Mouse (Mus musculus) megakaryocyte-erythroid progenitor cell, adult 5-6 weeks (primary cell): ENCODE results near the gene St7l. TPM values are rescaled to one million over a fixed set of nuclear protein-coding genes. Genes with fewer than 3 reads are reported as not detected.
A peak's percentile ranks its signal among the peaks of the same experiment; 100 is the strongest.
"Not testable (repeated sequence)": the region's sequence is repeated elsewhere in the genome, so short reads cannot be mapped to it uniquely, and the experiment has no call there.

ENCODE experiments used
- ATAC-seq: replicated peaks from 2 replicates; pipeline ENCODE4 v1.8.0; 2016; ENCODE audit warnings: mild to moderate bottlenecking, inconsistent platforms; ENCODE audit not compliant: severe bottlenecking, poor library complexity, low FRiP score, low TSS enrichment
- total RNA-seq, 2 experiments: library from RNA; stranded (forward) in 1 of 2; stranded (reverse) in 1 of 2; fragments of 200-1000, 215-1000 nt in 1 of 2; fragments of >200 nt in 1 of 2; fragmentation: Nextera tagmentation in 1 of 2; gene quantifications; 2 replicates each; pipeline ENCODE4 v1.2.3; 2014 to 2017

St7l gene
- 16.6 and 25.0 TPM in 2 replicates for total RNA-seq (2014; fragmentation: Nextera tagmentation)
- 39.7 and 49.4 TPM in 2 replicates for total RNA-seq (2017)

DNA sequence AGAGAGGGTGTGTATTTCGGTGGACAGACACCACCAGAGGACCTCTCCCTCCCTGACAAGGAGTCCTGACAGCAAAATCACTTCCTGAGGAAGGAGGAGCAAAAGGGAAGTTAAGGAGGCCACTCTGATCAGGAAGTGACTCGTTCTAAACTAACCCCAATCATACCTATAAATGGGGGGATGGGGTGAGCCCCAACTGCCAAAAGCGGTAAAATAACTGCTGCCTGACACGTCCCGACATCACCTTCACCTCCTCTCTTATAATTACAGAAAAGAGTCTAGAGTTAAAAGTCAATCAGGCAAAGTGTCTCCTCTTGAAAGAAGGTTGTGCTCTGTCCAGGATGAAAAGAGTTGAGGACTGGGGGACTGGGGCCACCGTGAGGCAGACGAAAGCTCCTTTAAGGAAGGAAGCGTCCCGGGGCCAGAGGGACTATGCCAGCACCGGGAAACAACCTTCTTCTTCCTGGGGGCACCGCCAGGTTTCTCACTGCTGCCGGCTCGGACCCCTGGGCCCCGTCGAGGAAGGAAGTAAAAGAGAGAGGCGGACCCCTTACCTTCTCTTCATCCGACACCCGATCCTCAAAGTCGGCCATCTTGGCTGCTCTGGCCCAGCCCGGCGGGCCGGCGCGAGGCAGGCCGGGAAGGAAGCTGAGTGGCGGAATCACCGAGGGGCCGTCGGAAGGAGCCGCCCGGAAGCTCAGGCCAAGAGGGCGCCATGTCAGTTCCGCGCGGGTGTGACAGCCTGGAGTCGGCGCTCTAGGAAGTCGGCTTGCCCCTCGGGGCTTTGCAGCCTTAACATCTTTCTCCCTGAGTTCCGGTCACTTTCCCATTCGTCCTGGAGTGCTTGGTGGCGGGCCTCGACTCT lies at the start of gene St7l, which contains the start of gene Capza1:
TSS of gene St7l (plus strand) at position 220 of the 865 bp plus-strand sequence.
TSS of gene Capza1 (minus strand) at position 720 of the 865 bp plus-strand sequence.
- ATAC-seq, result peak; percentile 91

GRCm38 (mm10) chr3:104814746-104815145 lies 49.1 kb upstream of the St7l start:
- no peak for ATAC-seq

DNA sequence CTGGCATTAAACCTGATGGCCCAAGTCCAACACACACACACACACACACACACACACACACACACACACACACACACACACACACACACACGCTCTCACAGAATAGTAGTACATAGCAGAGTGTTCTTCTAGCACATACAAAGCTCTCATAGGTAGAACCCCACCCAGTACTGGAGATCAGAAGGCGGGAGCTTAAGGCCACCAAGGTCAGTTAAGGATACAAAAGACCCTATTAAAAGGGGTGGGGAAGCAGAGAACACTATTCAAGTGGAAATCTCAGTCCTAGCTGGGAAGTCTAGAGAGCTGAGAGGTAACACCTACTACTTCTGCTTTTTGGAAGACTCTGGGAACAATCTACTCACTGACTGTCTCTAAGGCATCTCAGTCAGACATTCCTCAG lies 48.5 kb upstream of the St7l start:
- no peak for ATAC-seq

DNA sequence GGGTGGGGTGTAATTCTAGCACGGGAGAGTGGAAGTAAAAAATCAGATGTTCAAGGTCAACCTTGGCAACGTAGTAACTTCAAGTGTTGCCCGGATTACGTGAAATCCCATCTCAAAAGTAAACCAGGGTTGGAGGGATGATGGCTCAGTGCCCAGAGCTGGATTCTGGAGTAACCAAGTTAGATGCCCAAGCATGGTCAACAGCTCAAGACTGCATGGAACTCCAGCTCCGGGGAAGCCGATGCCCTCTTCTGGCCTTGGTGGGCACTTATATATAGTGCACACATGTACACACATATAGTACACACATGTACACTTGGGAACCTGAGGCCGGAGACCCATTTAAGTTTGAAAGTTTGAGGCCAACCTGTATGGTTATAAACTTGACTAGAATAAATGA lies 47.7 kb upstream of the St7l start:
- no peak for ATAC-seq

DNA sequence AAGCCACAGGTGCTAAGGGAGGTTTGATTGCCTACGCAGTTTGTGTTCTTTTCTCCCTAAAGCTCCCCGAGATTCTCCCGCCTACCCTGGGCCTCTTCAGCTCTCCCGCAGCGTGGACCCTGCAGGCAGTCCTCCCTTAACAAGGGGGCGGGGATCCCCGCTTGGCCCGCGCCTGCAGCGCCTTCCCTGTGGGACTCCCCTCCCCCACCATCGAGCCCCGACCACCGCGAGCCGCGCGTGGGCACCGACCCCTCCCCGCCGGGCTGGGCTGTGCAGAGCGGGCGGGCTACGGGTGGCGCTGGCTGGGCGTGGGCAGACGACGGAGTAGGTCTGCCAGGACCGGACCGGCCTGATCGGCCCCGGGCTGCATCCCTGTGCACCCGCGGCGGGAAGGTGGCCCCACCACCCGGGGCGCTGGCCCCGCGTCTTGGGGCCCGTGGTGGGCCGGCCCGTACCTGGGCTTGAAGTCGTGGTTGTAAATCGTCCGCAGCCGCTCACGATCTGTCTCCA lies 46.3 kb upstream of the St7l start:
- peak; percentile 42 for ATAC-seq

DNA sequence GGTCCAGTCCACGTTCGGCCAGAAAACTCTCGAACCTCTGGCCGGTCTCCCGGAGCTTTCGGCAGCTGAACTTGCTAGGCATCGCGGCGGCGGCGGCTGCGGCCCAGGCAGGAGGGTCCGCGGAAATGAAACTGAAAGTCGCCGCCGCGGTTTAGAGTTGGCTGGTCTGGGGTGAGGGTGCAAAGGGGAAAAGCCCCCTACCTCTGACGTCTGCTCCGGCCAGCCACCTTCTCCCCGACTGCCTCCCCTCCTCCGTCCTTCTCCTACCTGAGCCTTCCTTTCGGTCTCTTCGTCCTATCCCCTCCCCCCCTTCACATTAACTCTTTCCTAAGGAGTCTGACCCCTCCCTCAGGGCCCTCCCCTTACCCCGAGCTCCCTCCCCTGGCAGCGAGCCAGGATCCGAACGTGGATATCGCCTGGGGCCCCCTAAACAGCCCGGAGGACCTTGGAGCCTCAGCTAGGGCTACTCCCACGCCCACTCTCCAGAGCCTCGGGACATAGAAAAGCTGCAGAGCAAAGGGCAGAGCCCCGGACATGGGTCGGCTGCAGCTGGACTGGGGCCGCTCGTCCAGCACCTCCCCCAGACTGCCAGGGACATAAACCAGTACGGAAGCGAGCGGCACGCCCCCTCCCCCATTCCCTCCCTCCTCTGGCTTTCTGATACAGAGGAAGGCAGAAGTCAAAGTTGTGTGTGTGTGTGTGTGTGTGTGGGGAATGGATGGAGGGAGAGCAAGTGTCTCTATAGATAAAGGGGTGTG lies 45.6 kb upstream of the St7l start, which contains the start of gene Mov10:
TSS of gene Mov10 (minus strand) at position 573 of the 758 bp plus-strand sequence.
- ATAC-seq, result peak; percentile 78

DNA sequence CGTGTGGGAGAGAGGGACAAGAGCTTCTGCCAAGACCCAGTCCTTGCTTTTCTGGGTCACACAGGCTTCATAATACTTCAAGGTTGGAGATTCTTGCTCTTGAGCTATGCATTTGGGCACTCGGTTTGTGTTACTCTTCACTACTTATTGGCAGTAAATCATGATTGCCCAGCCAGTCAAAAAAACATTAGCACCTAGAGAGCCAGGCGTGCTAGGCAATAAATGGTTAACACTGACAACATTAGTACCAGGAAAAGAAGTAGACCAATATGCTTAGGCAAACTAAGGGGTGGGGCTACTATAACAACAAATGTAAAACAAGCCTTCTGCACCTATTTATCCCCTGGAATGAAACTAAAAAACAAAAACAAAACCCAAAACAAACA lies 45.1 kb upstream of the St7l start:
- peak; percentile 33 for ATAC-seq

DNA sequence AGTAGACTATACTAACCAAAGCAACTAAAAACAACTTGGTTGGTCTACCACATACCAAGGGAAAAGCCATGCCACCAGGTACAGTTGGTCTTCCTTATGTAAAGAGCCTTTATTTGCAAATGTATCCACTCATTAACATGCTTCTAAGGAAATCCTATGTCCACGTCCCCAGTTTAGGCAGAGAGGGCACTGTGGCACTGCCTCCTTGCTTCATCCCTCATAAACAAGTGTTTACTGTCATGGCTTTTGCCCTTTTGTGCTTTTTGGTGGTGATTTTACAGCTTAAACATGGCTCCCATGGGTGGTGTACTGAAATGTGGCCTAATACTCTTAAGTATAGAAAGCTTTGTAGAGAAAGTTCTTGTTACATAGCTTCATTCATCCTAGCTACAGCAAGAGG lies 43.4 kb upstream of the St7l start:
- no peak for ATAC-seq

DNA sequence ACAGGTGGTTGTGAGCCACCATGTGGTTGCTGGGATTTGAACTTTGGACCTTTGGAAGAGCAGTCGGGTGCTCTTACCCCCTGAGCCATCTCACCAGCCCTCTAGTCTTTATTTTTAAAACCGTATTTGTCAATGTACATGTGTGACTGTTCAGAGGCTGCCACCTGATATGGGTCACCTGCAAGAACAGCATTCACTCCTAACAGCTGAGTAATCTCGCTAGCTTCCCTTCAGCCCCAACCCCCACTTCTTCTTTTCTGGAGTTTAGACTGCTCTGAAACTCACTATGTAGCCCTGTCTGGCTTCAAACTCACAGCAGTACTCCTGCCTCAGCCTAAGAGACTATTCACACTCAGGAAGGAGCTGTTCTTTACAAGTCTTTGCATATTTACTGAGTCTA lies 41.4 kb upstream of the St7l start:
- no peak for ATAC-seq

DNA sequence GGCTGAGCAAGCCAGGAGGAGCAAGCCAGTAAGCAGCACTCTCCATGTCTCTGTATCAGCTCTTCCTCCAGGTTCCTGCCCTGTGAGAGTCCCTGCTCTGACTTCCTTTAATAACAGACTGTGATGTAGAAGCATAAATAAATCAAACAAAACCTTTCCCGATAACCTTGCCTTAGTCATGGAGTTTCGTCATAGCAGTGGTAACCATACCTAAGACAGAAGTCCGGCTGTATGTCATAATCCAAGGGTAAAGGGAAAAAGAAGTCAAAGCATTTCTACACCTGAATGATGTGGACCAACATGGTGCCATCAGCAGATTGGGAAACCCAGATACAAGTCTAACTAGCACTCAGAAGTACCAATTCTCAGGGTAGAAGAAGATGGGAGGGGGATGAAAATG lies 28.0 kb upstream of the St7l start:
- no peak for ATAC-seq

GRCm38 (mm10) chr3:104841049-104841448 lies 22.8 kb upstream of the St7l start:
- no peak for ATAC-seq

DNA sequence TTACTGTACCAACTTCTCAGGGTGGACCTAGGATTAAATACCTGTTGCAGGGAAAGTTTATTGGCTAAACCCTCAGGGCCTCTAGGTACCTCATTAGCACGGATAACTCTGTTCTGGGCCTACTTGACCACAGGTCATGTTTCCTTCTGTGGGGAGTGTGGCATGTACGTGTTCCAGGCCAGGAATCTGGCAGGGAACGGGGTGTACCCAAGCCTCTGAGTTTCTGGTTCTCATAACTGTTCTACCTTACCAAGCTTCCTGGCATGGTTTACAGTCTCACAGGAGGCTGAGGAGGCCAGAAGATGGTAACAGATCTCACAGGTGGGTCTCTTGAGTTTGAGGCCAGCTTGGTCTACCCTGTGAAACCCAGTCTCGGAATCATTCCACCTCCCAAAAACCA lies 17.2 kb upstream of the St7l start:
- no peak for ATAC-seq

DNA sequence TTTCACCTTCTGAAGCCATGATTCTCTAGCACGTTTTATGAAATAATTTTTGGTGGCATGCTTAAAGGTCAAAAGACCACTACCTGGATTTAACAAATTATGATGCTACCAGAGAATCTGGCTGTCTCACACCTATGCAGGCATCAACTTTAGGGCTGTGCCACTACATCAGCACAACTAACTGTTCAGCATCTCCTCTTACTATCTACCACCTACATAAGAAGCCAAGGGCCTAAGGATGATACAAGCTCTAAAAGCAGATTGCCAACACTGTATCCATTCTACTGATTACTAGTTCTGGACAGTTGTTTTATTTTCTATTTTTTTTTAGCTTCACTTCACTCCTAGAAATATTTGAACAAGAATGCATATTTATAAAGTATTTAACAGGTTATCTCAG lies 9.3 kb upstream of the St7l start:
- ATAC-seq, result peak; percentile 61

GRCm38 (mm10) chr3:104854866-104855265 lies 8.9 kb upstream of the St7l start:
- ATAC-seq, result peak; percentile 75

DNA sequence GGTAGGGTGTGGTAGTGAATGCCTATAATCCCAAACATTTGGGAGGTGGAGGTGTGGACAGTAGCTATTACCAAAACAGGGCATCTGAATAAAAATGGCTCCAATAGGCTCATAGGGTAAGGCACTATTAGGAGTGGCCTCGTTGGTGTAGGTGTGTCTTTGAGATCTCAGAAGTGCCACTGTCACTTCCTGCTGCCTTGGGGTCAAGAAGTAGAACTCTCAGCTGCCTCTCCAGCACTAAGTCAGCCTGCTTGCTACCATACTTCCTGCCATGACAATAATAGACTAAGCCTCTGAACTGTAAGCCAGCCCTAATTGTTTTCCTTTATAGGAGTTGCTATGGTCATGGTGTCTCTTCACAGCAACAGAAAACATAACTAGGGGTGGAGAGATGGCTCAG lies 7.7 kb upstream of the St7l start:
- no peak for ATAC-seq

DNA sequence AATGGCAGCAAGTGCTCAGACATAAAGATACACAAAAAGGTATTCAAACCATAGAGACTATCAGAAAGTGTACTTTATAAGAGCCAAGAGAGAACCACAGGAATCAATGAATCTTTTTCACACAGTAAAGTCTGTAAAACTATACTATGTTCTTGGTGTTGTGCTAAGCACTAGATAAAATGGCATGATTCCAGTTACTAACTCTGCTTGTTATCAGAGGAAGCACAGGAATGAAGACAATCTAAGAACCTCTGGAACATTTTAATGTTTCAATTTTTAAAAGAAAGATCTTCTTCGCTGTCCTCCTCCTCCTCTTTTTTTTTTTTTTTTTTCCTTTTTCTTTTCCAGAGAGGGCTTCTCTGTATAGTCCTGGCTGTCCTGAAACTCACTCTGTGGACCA lies 5.2 kb upstream of the St7l start:
- ATAC-seq, result peak; percentile 78

GRCm38 (mm10) chr3:104864651-104865340 lies 991 bp downstream of the St7l start:
- ATAC-seq, result peak; percentile 62

DNA sequence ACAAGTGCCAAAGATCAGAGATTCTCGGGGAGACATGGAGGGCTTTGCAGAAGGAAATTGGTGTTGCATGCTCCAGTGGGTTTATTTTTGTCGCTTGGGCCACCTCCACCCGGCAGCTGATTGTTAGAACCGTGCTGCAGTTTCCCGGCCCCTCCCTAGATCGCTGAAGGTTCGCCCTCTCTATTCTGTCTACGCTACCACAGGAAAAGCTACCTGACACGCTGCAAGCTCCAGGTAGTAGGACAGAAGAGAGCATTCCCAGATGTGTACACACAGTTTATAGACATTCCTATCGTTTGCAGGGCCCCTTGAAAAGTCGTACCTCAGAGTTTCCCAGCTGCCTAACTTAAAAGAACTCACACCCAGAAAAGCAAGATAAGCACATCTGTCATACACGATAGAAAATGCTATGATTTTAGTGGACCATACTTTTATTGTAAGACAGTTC lies 1.6 kb downstream of the St7l start:
- peak; percentile 43 for ATAC-seq

GRCm38 (mm10) chr3:104866674-104867073 lies 2.9 kb downstream of the St7l start:
- ATAC-seq, result not testable (repeated sequence)

- ATAC-seq, result no peak
Observed at GRCm38 (mm10) chr3:104869611-104870010, 5.8 kb downstream of the St7l start.
